11 mouse cellular contexts compared by ENCODE assay signal in genomic region chr12:24963393-24964022, GRCm38 (mm10). TPM values are rescaled to one million over a fixed set of nuclear protein-coding genes. Genes with fewer than 3 reads are reported as not detected.
DNase-seq lines count a peak whose midpoint lies in the region; ATAC-seq and TF ChIP-seq lines count a peak whose summit lies in the region.
"Had no signal": no experiment of that assay in that cellular context is flagged by ENCODE, and none has a peak within 500 bp of the region (broad histone marks: within the 10 kb centered on the region; RNA-seq: fewer than 3 reads in every experiment).

No protein-coding gene starts in this region.

- H3K27me3 ChIP-seq in stomach, embryonic 16.5 days (ENCODE audit: control insufficient read depth, insufficient read depth, low read length), result no peaks in the 10 kb centered on the region
- H3K27me3 ChIP-seq in thymus, adult 2 months (ENCODE audit: control insufficient read depth, insufficient read depth, low read length), result no peaks in the 10 kb centered on the region
- no peaks in the 10 kb centered on the region for H3K27me3 ChIP-seq in hindbrain, postnatal 0 days (ENCODE audit: insufficient read depth, low read length)
- H3K27me3 ChIP-seq: hindbrain, embryonic 12.5 days had no signal

- no peak for TF ChIP-seq POLR2A in thymus, adult 2 months (IDR thresholded peaks at IDR 0.05; ENCODE audit: control insufficient read depth, extremely low read depth, insufficient read depth, low read length, poor library complexity)

- ATAC-seq in stomach, embryonic 16.5 days (ENCODE audit: insufficient read depth, low FRiP score), result no peak
- ATAC-seq in hindbrain, postnatal 0 days, result no peak
- ATAC-seq: lung, postnatal 0 days had no signal

- no peak overlapping the region for H3K9ac ChIP-seq in stomach, embryonic 16.5 days (ENCODE audit: low read length)
- no peak overlapping the region for H3K9ac ChIP-seq in hindbrain, postnatal 0 days (replicated peaks; ENCODE audit: low read length)
- H3K9ac ChIP-seq: hindbrain, embryonic 12.5 days had no signal

- peak overlapping the region; percentile 36; the same call in 1 of the 2 replicates for H3K4me2 ChIP-seq in stomach, embryonic 16.5 days (ENCODE audit: low read depth, low read length)
- H3K4me2 ChIP-seq in hindbrain, postnatal 0 days (ENCODE audit: low read depth, low read length), result no peak overlapping the region
- H3K4me2 ChIP-seq: hindbrain, embryonic 12.5 days had no signal

- peak overlapping the region; percentile 90 for H3K27ac ChIP-seq in stomach, embryonic 16.5 days (ENCODE audit: low read length)
- H3K27ac ChIP-seq in thymus, adult 2 months (ENCODE audit: control insufficient read depth, insufficient read depth, low read length), result no peak overlapping the region
- no peak overlapping the region for H3K27ac ChIP-seq in hindbrain, postnatal 0 days
- H3K27ac ChIP-seq: hindbrain, embryonic 12.5 days had no signal

- peak; percentile 23 to 61 for DNase-seq in urinary bladder, adult 18-20 months (ENCODE audit: low spot score in 2 of 2)
- DNase-seq in urinary bladder, adult 2 months (ENCODE audit: low spot score), result no peak
- DNase-seq in forelimb bud, embryonic 11.5 days (ENCODE audit: low read depth, low spot score), result peak; percentile 7
- DNase-seq in kidney, postnatal 25 days, result peak; percentile 28 to 71
- DNase-seq in thymus, adult 2 months, result no peak
- DNase-seq in hindbrain, postnatal 0 days (ENCODE audit: low spot score), result no peak
- DNase-seq in embryo, embryonic 9.5 days (ENCODE audit: extremely low spot score), result no peak
- DNase-seq: cerebellum, postnatal 10 days had no signal

- no peak overlapping the region for H3K4me3 ChIP-seq in stomach, embryonic 16.5 days (replicated peaks; ENCODE audit: low read length)
- no peak overlapping the region for H3K4me3 ChIP-seq in thymus, adult 2 months (ENCODE audit: control insufficient read depth, insufficient read depth, low read length)
- no peak overlapping the region for H3K4me3 ChIP-seq in hindbrain, postnatal 0 days (ENCODE audit: low read length)
- H3K4me3 ChIP-seq: hindbrain, embryonic 12.5 days had no signal

- H3K36me3 ChIP-seq in stomach, embryonic 16.5 days (ENCODE audit: control insufficient read depth, insufficient read depth, low read length), result no peaks in the 10 kb centered on the region
- H3K36me3 ChIP-seq in thymus, adult 2 months (ENCODE audit: control insufficient read depth, insufficient read depth, low read length), result no peaks in the 10 kb centered on the region
- H3K36me3 ChIP-seq in hindbrain, postnatal 0 days (ENCODE audit: insufficient read depth, low read length), result peaks cover 7% of the 10 kb centered on the region; the same call in 1 of the 2 replicates

- WGBS in stomach, embryonic 16.5 days, result 56% methylated on average over 13 of the region's 13 CpGs
- 19% methylated on average over 13 of the region's 13 CpGs for WGBS in thymus, adult 2 months
- 70% methylated on average over 13 of the region's 13 CpGs for WGBS in hindbrain, postnatal 0 days

- TF ChIP-seq CTCF in thymus, adult 2 months (IDR thresholded peaks at IDR 0.05; ENCODE audit: borderline replicate concordance, control insufficient read depth, extremely low read depth, insufficient read depth, low read length, poor library complexity), result no peak
- TF ChIP-seq CTCF in hindbrain, postnatal 0 days (IDR thresholded peaks at IDR 0.05; ENCODE audit: low read depth), result no peak

- H3K9me3 ChIP-seq in stomach, embryonic 16.5 days (replicated peaks; ENCODE audit: control insufficient read depth, low read length), result peaks cover 3% of the 10 kb centered on the region; the same call in 1 of the 2 replicates
- no peaks in the 10 kb centered on the region for H3K9me3 ChIP-seq in hindbrain, postnatal 0 days (ENCODE audit: low read length)
- H3K9me3 ChIP-seq: hindbrain, embryonic 12.5 days had no signal

- no peaks in the 10 kb centered on the region for H3K4me1 ChIP-seq in stomach, embryonic 16.5 days (ENCODE audit: control insufficient read depth, insufficient read depth, low read length)
- H3K4me1 ChIP-seq in thymus, adult 2 months (replicated peaks; ENCODE audit: control insufficient read depth, insufficient read depth, low read length), result no peaks in the 10 kb centered on the region
- no peaks in the 10 kb centered on the region for H3K4me1 ChIP-seq in hindbrain, postnatal 0 days (ENCODE audit: insufficient read depth, low read length)
- H3K4me1 ChIP-seq: hindbrain, embryonic 12.5 days had no signal

RNA-seq across cellular contexts. Expression of gene Kidins220, which starts 11.2 kb away (rescaled TPM):
- 95.9 and 101 TPM in 2 replicates for polyA plus RNA-seq in urinary bladder, adult 2 months (2012; rRNA removed)
- 30.1 and 32.7 TPM in 2 replicates for polyA plus RNA-seq in stomach, embryonic 16.5 days (2015; fragmentation: Nextera tagmentation; extraction: Ambion mirVana)
- polyA plus RNA-seq in thymus, adult 2 months (2012; rRNA removed), result 72.1 and 76.2 TPM in 2 replicates
- 199 and 230 TPM in 2 replicates for total RNA-seq in hindbrain, postnatal 0 days (2014; rRNA removed)
- 76.5 and 79.6 TPM in 2 replicates for polyA plus RNA-seq in hindbrain, postnatal 0 days (2015; fragmentation: Nextera tagmentation; extraction: Ambion mirVana)

Comparison
In these comparisons a context has a peak if more than half of its experiments do, and no peak if none do; other contexts are left out.
1. DNase-seq: peak in urinary bladder, adult 18-20 months (2 of 2), forelimb bud, embryonic 11.5 days (single experiment) and kidney, postnatal 25 days (2 of 2); none in urinary bladder, adult 2 months (single experiment), thymus, adult 2 months (single experiment), hindbrain, postnatal 0 days (single experiment) and embryo, embryonic 9.5 days (single experiment).